Mouse (Mus musculus): ENCODE measurements around the gene Cyp3a11. TPM values are rescaled to one million over a fixed set of nuclear protein-coding genes. Genes with fewer than 3 reads are reported as not detected.
"Not testable (repeated sequence)": the region's sequence is repeated elsewhere in the genome, so short reads cannot be mapped to it uniquely, and the experiment has no call there.

Gene Cyp3a11
- 0.33 and 0.34 TPM in 2 replicates for polyA plus RNA-seq (2015; fragmentation: Nextera tagmentation; extraction: Ambion mirVana)

DNA sequence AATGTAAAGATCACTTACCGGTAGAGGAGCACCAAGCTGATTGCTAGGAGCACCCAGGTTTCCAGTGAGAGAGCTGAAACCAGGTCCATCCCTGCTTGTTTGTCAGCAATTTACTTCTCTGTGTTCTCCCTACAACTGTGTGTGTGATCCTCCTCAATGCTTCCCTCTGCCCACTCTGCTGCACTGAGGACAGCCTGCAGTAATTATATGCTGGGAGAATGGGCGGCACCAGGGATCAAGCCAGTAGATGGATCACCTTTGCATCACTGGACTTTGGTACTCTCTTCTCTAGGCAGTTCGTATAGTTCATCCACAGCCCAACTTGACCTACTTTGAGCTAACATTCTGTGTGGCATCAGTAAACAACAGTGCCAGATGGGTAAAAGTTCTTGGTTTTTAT is at the start of gene Cyp3a11:
TSS of gene Cyp3a11 (minus strand) at position 277 of the 400 bp plus-strand sequence.
- WGBS, result 78% methylated on average over 3 of the region's 3 CpGs
- Histone ChIP-seq H3K4me2 (replicated peaks) (no peak within 1 kb of the TSS), H3K36me3 (no peaks in the 10 kb centered on the region), H3K4me3 (replicated peaks) (no peak within 1 kb of the TSS), H3K27me3 (replicated peaks) (no peaks in the 10 kb centered on the region), H3K9ac (no peak within 1 kb of the TSS), H3K4me1 (replicated peaks) (no peaks in the 10 kb centered on the region), H3K27ac (no peak within 1 kb of the TSS), H3K9me3 (no peaks in the 10 kb centered on the region; the same call in 1 of the 2 replicates)
- ATAC-seq, result no peak

DNA sequence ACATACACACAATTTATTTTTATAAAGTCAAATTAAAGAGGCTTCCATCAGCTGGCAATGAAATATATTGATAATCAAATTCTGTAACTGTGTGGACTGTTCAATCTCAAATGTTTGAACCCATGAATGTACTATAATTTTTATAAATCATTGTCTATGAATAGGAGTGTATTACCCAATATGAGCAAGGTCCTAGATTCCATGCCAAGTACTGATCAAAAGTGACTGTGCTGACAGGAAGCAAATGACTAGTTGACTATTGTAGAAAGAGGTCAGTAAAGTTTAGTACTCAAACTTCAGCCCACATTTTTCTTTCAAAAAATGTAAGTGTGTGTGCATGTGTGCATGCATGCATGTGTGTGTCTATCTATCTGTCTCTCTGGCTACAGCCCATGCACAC is 33.1 kb upstream of the Cyp3a11 start:
- no peaks in the 10 kb centered on the region for H3K9me3 ChIP-seq
- no peaks in the 10 kb centered on the region for H3K27me3 ChIP-seq (replicated peaks)
- H3K4me2 ChIP-seq (replicated peaks), result no peak overlapping the region
- no peak overlapping the region for H3K4me3 ChIP-seq (replicated peaks)
- H3K36me3 ChIP-seq, result no peaks in the 10 kb centered on the region
- no peak for ATAC-seq
- H3K9ac ChIP-seq, result no peak overlapping the region
- no peak overlapping the region for H3K27ac ChIP-seq
- no peaks in the 10 kb centered on the region for H3K4me1 ChIP-seq (replicated peaks)

DNA sequence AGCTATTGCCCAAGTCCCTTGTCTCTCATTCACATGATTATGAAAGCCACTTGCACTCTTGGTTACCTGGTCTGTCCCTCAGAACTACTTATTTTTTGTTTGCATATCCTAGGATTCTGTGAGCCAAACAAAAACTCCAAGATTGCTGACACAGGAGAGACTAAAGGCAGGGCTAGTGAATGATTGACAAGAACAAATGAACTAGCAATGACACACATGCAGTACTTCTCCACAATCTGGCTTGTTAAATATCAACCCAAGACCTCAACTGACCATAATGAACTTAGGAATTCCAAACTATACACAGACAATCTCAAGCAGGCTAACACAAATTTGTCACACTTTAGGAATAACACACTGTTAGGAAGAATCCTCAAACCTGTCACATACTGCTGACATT is 32.0 kb upstream of the Cyp3a11 start:
- no peak overlapping the region for H3K9ac ChIP-seq
- H3K27me3 ChIP-seq (replicated peaks), result no peaks in the 10 kb centered on the region
- H3K4me1 ChIP-seq (replicated peaks), result no peaks in the 10 kb centered on the region
- H3K27ac ChIP-seq, result no peak overlapping the region
- H3K4me2 ChIP-seq (replicated peaks), result no peak overlapping the region
- H3K9me3 ChIP-seq, result no peaks in the 10 kb centered on the region
- H3K36me3 ChIP-seq, result no peaks in the 10 kb centered on the region
- no peak overlapping the region for H3K4me3 ChIP-seq (replicated peaks)
- ATAC-seq, result no peak

DNA sequence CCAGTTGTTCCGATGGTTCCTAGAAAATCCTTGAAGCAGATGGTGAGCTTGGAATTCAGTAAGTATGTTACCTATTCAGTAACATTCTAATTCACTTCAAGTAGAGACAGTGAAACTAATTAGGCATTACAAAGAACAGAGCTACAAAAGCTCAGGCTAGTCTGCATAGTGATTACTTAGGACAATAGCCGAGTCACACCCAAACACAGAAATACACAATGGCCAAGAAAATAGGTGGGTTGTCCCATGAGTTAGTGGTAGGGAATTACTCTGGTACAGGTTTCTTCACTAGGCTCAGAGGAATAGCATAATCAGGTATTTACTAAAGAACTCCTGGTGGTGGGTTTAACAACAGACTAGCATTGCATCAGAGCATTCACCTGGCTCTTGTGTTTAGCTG is 27.2 kb upstream of the Cyp3a11 start:
- not testable (repeated sequence) for H3K4me2 ChIP-seq (replicated peaks); ATAC-seq; H3K4me1 ChIP-seq (replicated peaks); H3K27me3 ChIP-seq (replicated peaks); H3K9ac ChIP-seq; H3K9me3 ChIP-seq; H3K4me3 ChIP-seq (replicated peaks); H3K27ac ChIP-seq; H3K36me3 ChIP-seq
- WGBS, result 88% methylated on average over 2 of the region's 2 CpGs

DNA sequence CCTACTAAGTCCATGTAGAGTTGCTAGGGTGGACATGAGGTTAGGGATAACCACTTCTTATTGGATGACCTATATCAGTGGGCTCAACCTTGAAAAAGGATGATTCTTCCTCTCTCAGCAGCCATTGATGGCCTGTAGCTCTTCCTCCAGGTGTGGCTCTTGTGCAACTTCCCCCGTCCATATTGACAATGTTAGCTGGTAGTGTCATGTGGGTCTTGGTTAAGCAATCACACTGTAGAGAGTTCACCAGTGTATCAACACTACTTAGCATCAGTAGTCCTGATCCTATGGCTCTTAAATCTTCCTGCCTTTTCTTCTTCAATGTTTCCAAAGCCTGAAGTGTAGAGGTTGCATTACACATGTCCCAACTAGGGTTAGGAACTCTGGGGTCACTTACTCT is 24.8 kb upstream of the Cyp3a11 start:
- ATAC-seq, result no peak
- WGBS, result 70% methylated on average over 1 of the region's 1 CpGs
- Histone ChIP-seq H3K36me3 (no peaks in the 10 kb centered on the region), H3K27ac (no peak overlapping the region), H3K9ac (no peak overlapping the region), H3K27me3 (replicated peaks) (no peaks in the 10 kb centered on the region), H3K9me3 (no peaks in the 10 kb centered on the region), H3K4me3 (replicated peaks) (no peak overlapping the region), H3K4me2 (replicated peaks) (no peak overlapping the region), H3K4me1 (replicated peaks) (no peaks in the 10 kb centered on the region)

DNA sequence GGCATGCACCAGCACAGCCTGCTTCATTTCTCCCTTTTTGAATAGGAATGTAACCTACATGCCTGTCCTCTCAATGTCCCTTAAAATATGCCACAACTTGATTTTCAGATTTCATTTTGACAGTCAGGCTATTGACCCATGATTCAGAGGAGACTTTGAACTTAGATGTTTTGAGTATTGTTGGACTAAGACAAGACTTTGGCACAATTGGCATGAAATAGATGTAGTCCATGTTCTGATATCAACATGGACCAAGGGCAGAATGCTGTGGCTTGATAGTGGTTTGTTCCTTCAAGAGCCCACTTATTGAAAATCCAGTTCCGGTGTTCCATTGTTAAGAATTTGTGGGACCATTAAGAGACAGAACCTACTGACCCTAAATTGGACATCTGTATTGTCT is 23.6 kb upstream of the Cyp3a11 start:
- Histone ChIP-seq H3K36me3 (no peaks in the 10 kb centered on the region), H3K4me3 (replicated peaks) (no peak overlapping the region), H3K4me2 (replicated peaks) (no peak overlapping the region), H3K4me1 (replicated peaks) (no peaks in the 10 kb centered on the region), H3K9me3 (no peaks in the 10 kb centered on the region), H3K27me3 (replicated peaks) (no peaks in the 10 kb centered on the region), H3K9ac (no peak overlapping the region), H3K27ac (no peak overlapping the region)
- no peak for ATAC-seq
- WGBS, result 100% methylated on average over 1 of the region's 1 CpGs

DNA sequence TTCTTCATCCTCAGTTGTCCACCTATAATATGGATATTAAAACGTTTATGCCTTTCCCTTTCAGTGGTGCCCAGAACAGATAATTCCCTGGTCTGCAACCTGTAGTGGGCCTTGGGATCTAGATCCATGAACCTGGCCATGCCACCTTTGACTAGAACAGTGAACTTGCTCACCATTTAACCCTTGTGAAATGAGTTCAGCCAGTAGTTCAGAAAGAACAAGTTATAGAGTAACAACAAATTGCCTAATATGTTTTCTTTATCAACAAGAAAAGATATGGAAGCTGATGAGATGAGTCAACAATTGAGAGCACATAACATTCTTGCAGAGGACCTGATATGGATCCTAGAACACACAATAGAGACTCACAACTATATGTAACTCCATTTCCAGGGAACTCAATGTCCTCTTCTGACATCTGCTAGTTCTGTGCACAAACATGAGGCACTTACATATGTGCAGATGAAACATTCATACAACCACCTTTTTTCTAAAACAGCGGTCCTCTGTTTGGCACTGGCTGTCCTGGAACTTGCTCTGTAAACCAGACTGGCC is 20.7 kb upstream of the Cyp3a11 start:
- Histone ChIP-seq H3K4me3 (replicated peaks) (no peak overlapping the region), H3K4me1 (replicated peaks) (no peaks in the 10 kb centered on the region), H3K9ac (no peak overlapping the region), H3K27me3 (replicated peaks) (no peaks in the 10 kb centered on the region), H3K9me3 (no peaks in the 10 kb centered on the region), H3K27ac (no peak overlapping the region), H3K36me3 (no peaks in the 10 kb centered on the region), H3K4me2 (replicated peaks) (no peak overlapping the region)
- no peak for ATAC-seq
- WGBS, result 59% methylated on average over 2 of the region's 2 CpGs

DNA sequence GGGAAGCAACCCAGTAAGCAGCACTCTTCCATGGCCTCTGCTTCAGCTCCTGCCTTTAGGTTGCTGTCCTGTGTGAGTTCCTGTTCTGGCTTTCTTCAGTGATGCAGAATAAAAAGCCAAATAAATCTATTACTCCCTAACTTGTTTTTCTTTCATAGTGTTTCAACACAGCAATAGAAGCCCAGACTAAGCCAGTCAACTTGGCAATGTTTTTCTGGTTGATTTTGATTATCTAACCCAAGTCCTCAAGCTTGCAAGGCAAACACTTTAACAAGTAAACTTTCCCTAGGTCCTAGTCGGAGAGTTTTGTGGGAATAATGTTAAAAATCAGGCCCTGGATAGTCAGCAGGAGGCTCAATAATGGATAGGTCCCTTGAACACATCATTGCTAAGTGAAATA is 17.5 kb upstream of the Cyp3a11 start:
- H3K4me1 ChIP-seq (replicated peaks), result no peaks in the 10 kb centered on the region
- H3K9ac ChIP-seq, result no peak overlapping the region
- 56% methylated on average over 1 of the region's 1 CpGs for WGBS
- no peak overlapping the region for H3K27ac ChIP-seq
- H3K36me3 ChIP-seq, result no peaks in the 10 kb centered on the region
- no peak for ATAC-seq
- no peak overlapping the region for H3K4me2 ChIP-seq (replicated peaks)
- H3K4me3 ChIP-seq (replicated peaks), result no peak overlapping the region
- no peaks in the 10 kb centered on the region for H3K9me3 ChIP-seq
- H3K27me3 ChIP-seq (replicated peaks), result no peaks in the 10 kb centered on the region

DNA sequence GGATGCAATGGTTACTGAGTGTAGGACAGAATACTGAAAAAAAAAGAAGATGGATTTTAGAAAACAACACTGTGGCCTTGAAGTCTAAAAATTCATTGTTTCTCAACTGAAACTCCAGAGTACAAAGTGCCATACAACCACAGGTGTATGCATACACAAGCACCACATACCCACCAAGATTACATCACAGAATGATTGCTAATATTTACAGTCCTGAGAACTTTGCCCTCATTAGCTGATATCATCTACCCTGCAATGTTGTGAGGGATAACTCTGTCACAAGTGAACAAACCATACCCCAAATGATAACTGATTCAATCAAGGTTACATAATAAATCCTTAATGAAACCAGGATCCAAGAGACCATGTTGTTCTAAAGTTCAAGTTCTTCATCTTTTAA is 1.4 kb upstream of the Cyp3a11 start:
- no peaks in the 10 kb centered on the region for H3K4me1 ChIP-seq (replicated peaks)
- no peak overlapping the region for H3K9ac ChIP-seq

DNA sequence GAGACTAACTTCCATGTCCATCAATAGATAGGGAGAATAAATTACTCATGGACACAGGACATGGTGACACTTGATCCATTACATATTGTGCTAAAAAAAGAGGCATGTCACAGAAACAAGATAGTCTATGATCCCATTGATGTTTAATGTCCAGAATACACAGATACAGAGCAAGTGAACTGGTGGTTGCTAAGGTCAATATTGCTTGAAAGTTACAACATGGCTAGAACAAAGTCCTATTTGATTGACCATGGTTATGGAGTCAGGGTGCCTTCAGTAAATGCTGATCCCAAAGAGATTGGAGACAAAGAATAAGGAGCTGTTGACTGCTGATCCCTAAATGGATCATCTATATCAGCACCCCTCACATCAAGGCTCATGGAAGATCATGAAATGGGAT is 12.3 kb downstream of the Cyp3a11 start:
- H3K27ac ChIP-seq; H3K27me3 ChIP-seq (replicated peaks); H3K4me3 ChIP-seq (replicated peaks); H3K9ac ChIP-seq; H3K36me3 ChIP-seq; H3K9me3 ChIP-seq; H3K4me2 ChIP-seq (replicated peaks); H3K4me1 ChIP-seq (replicated peaks); ATAC-seq: not testable (repeated sequence)

More for the DNA sequence above, 1.4 kb upstream of the Cyp3a11 start:
- Histone ChIP-seq H3K4me2 (replicated peaks) (no peak overlapping the region), H3K4me3 (replicated peaks) (no peak overlapping the region), H3K9me3 (no peaks in the 10 kb centered on the region; the same call in 1 of the 2 replicates), H3K36me3 (no peaks in the 10 kb centered on the region), H3K27me3 (replicated peaks) (no peaks in the 10 kb centered on the region), H3K27ac (no peak overlapping the region)
- no peak for ATAC-seq

DNA sequence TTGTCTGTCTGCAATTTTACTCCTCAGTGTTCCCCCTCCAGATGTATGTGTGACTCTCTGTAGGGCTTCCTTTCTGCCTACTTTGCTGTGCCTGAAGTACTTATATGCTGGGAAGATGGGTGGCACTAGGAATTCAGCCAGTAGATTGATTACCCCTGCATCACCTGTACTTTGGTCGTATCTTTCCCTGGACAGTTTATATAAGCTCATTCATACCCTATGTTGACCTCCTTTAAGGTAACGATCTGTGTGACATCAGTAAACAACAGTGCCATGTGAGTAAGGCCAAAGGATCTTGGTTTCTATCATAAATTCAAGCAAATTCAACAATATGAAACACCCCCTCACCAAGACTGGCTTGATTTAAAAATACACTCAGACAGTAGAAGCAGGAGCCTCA is 74.0 kb downstream of the Cyp3a11 start, which contains the start of gene Cyp3a44:
TSS of gene Cyp3a44 (minus strand) at position 79 of the 400 bp plus-strand sequence.
- not testable (repeated sequence) for H3K4me3 ChIP-seq (replicated peaks); H3K9ac ChIP-seq; H3K4me2 ChIP-seq (replicated peaks); H3K36me3 ChIP-seq; H3K9me3 ChIP-seq; H3K4me1 ChIP-seq (replicated peaks); H3K27me3 ChIP-seq (replicated peaks); ATAC-seq; H3K27ac ChIP-seq
- 66% methylated on average over 2 of the region's 2 CpGs for WGBS
